Mouse (Mus musculus) bone marrow, adult 2 months (tissue): ENCODE data around the gene Tex37.

Experiments used
- CTCF ChIP-seq: fragments of 200-500 bp; IDR thresholded peaks from 2 replicates; pipeline ENCODE4 v1.5.1; 2011; ENCODE audit warnings: low read length, control low read depth; ENCODE audit not compliant: control insufficient read depth, insufficient read depth
- POLR2A ChIP-seq: fragments of 200-500 bp; IDR thresholded peaks from 2 replicates; pipeline ENCODE4 v1.6.1; 2011; ENCODE audit warnings: low read depth, mild to moderate bottlenecking, control low read depth, low read length, borderline replicate concordance; ENCODE audit not compliant: control insufficient read depth

- TF ChIP-seq POLR2A (no peak), CTCF (no peak)
These were observed 35.3 kb upstream of the Tex37 start for GRCm38 (mm10) chr6:70954040-70954439.
